Mouse (Mus musculus) sigmoid colon, adult 10 weeks (tissue): ENCODE data around the gene Prss46. TPM values are rescaled to one million over a fixed set of nuclear protein-coding genes. Genes with fewer than 3 reads are reported as not detected.

Experiments used
- polyA plus RNA-seq: library from polyadenylated mRNA; stranded (reverse); fragments of 350-450 nt; fragmentation: Illumina TruSeq; extraction: RNeasy Lipid Tissue Mini Kit (QIAGEN cat#74804); gene quantifications from one replicate; pipeline ENCODE4 v1.2.3, GENCODE M21; 2014; ENCODE audit warnings: low read depth, low replicate concordance

Prss46 gene
- not detected for polyA plus RNA-seq

GRCm38 (mm10) chr9:110844206-110844605 is at the start of gene Prss46:
TSS of gene Prss46 (plus strand) at chr9:110844506.

GRCm38 (mm10) chr9:110797866-110798265 is 46.4 kb upstream of the Prss46 start, which contains the start of gene Prss42:
TSS of gene Prss42 (plus strand) at chr9:110798166.

GRCm38 (mm10) chr9:110813789-110814188 is 30.5 kb upstream of the Prss46 start, which contains the start of gene Prss44:
TSS of gene Prss44 (plus strand) at chr9:110813994.

GRCm38 (mm10) chr9:110826390-110826789 is 17.9 kb upstream of the Prss46 start, which contains the start of gene Prss43:
TSS of gene Prss43 (plus strand) at chr9:110826690.

GRCm38 (mm10) chr9:110834411-110834810 is 9.9 kb upstream of the Prss46 start, which contains the start of gene Prss45:
TSS of gene Prss45 (plus strand) at chr9:110834588.

GRCm38 (mm10) chr9:110857781-110858472 is 13.6 kb downstream of the Prss46 start, which contains the start of gene Prss50:
TSS of gene Prss50 (plus strand) at chr9:110857967.

GRCm38 (mm10) chr9:110879191-110879920 is 35.0 kb downstream of the Prss46 start, which contains the start of gene Als2cl:
TSS of gene Als2cl (plus strand) at chr9:110879870.

GRCm38 (mm10) chr9:110879998-110880561 is 35.8 kb downstream of the Prss46 start, which contains the start of gene Tmie:
TSS of gene Tmie (minus strand) at chr9:110880113.

Other genes with a start within 250 kb of the Prss46 start
- 0.66 TPM for gene Nradd, start 220.1 kb upstream of the Prss46 start, polyA plus RNA-seq
- gene Nbeal2, start 190.3 kb upstream of the Prss46 start, polyA plus RNA-seq = 0.63 TPM
- gene Ccdc12, start 188.0 kb upstream of the Prss46 start, polyA plus RNA-seq = not detected
- gene Myl3, start 102.6 kb upstream of the Prss46 start, polyA plus RNA-seq = not detected
- gene Pth1r, start 97.4 kb upstream of the Prss46 start, polyA plus RNA-seq = not detected
- not detected for gene Prss42, start 46.3 kb upstream of the Prss46 start, polyA plus RNA-seq
- gene Prss44, start 30.5 kb upstream of the Prss46 start, polyA plus RNA-seq = not detected
- not detected for gene Prss43, start 17.8 kb upstream of the Prss46 start, polyA plus RNA-seq
- not detected for gene Prss45, start 9.9 kb upstream of the Prss46 start, polyA plus RNA-seq
- gene Prss50, start 13.5 kb downstream of the Prss46 start, polyA plus RNA-seq = not detected
- 3.4 TPM for gene Als2cl, start 35.4 kb downstream of the Prss46 start, polyA plus RNA-seq
- gene Tmie, start 35.6 kb downstream of the Prss46 start, polyA plus RNA-seq = 0.35 TPM
- not detected for gene Fam240a, start 72.4 kb downstream of the Prss46 start, polyA plus RNA-seq
- not detected for gene Tdgf1, start 101.7 kb downstream of the Prss46 start, polyA plus RNA-seq
- 0.35 TPM for gene Lrrc2, start 107.0 kb downstream of the Prss46 start, polyA plus RNA-seq
- gene Rtp3, start 146.1 kb downstream of the Prss46 start, polyA plus RNA-seq = 0.22 TPM
- not detected for gene Ltf, start 174.8 kb downstream of the Prss46 start, polyA plus RNA-seq
- 0.98 TPM for gene Ccrl2, start 213.0 kb downstream of the Prss46 start, polyA plus RNA-seq